Mouse (Mus musculus) ES-Bruce4 (cell line): ENCODE results near the gene Med21. TPM values are rescaled to one million over a fixed set of nuclear protein-coding genes. Genes with fewer than 3 reads are reported as not detected.

Source experiments
- H3K27ac ChIP-seq: 2 replicates; pipeline ENCODE4 v1.5.1; 2012; ENCODE audit warnings: low read length, inconsistent platforms; ENCODE audit not compliant: insufficient read depth
- H3K27me3 ChIP-seq: 2 replicates; pipeline ENCODE4 v1.6.1; 2012; ENCODE audit warnings: mild to moderate bottlenecking, low read length, inconsistent platforms; ENCODE audit not compliant: control insufficient read depth, poor library complexity, insufficient read depth, severe bottlenecking
- H3K36me3 ChIP-seq: 2 replicates; pipeline ENCODE4 v1.6.1; 2012; ENCODE audit warnings: inconsistent platforms, mild to moderate bottlenecking, low read length, moderate library complexity; ENCODE audit not compliant: control insufficient read depth, poor library complexity, insufficient read depth, severe bottlenecking
- H3K4me1 ChIP-seq: one replicate; pipeline ENCODE4 v1.8.1; 2011; ENCODE audit warnings: low read length; ENCODE audit not compliant: control insufficient read depth, insufficient read depth
- H3K4me3 ChIP-seq: 2 replicates; pipeline ENCODE4 v1.5.1; 2011; ENCODE audit warnings: low read depth, mild to moderate bottlenecking, low read length
- H3K9ac ChIP-seq: 2 replicates; pipeline ENCODE4 v1.6.1; 2012; ENCODE audit warnings: low read depth, mild to moderate bottlenecking, inconsistent platforms; ENCODE audit not compliant: poor library complexity, severe bottlenecking
- H3K9me3 ChIP-seq: replicated peaks from 2 replicates; pipeline ENCODE4 v1.6.1; 2012; ENCODE audit warnings: mild to moderate bottlenecking, low read length, inconsistent platforms; ENCODE audit not compliant: control insufficient read depth, poor library complexity, insufficient read depth, severe bottlenecking
- CTCF ChIP-seq: IDR thresholded peaks from one replicate; pipeline ENCODE4 v1.8.1; 2011; ENCODE audit warnings: low read depth, low read length
- EP300 ChIP-seq: IDR thresholded peaks from 2 replicates; pipeline ENCODE4 v1.6.1; 2011; ENCODE audit warnings: low read depth, low read length; ENCODE audit not compliant: insufficient read depth
- POLR2A ChIP-seq: IDR thresholded peaks from one replicate; pipeline ENCODE4 v1.8.1; 2011; ENCODE audit warnings: low read length; ENCODE audit not compliant: insufficient read depth
- polyA plus RNA-seq: library from polyadenylated mRNA; stranded (reverse); fragments of >200 nt; gene quantifications from 2 replicates; pipeline ENCODE4 v1.2.4, GENCODE M21; 2011; ENCODE audit warnings: low read depth; ENCODE audit not compliant: missing spikeins, insufficient read depth, insufficient read length

Med21 gene
- polyA plus RNA-seq, 1 experiment, result 92.1 TPM

DNA sequence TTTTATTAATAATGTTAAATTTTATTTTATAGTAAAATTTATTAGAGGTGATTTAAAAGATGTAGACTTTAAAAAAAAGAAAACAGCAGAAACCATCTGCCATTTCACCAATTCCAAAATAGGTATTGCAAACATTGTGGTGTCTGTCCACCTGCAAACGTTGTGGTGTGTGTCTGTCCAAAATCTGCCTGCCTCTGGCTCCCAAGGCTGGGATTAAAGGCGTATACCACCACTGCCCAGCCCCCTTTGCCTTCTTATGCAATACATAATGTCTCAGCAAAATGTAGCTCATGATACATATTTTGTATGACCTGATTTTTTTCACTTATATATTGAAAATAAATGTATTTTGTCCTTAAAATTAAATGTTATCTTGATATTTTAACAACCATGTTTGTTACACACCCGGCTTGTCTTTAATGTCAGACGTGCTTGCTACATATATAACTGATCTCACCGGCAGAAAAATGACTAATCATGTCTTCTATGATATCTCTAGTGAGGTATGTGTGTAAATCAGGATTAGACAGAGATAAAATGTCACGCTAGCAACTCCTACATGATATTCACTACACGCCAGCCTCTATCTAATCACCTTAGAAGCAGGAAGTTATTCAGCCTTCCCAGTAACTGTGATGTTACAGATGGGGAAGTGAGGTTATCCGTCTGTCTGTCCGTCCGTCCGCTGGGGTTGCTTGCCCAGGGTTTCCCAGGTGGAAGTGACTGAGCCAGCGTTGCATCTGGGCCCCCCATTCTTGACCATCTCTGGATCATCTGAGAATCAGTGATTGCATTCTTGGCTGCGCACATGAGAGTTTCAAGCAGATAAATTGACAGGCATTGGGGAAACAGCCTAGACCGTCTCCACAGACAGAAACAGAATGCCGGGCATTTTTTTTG is 28.9 kb downstream of the Med21 start:
- Histone ChIP-seq H3K27me3 (no peaks in the 10 kb centered on the region), H3K27ac (no peak overlapping the region), H3K9me3 (no peaks in the 10 kb centered on the region), H3K9ac (no peak overlapping the region), H3K36me3 (no peaks in the 10 kb centered on the region), H3K4me3 (no peak overlapping the region), H3K4me1 (no peaks in the 10 kb centered on the region)
- TF ChIP-seq EP300 (no peak), CTCF (no peak), POLR2A (no peak)

DNA sequence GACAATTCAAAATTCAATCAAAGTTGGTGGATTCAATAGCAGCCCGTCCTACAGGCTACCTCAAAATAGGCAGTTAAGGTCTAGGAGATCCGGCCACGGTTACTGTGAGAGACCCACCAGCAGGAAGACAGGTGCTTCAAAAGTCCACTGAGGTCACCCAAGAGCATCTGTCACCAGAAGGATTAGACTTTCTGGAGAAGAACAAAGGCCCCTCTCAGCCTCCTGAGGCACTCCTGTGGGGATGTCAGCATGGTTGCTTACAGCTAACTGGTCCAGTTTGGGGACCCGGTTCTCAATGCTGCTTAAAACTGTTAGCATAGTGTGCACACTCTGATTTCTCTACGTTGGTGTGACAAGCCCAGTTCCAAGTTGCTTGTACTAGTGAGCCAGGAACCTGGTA is 29.8 kb downstream of the Med21 start:
- Histone ChIP-seq H3K36me3 (no peaks in the 10 kb centered on the region), H3K9me3 (no peaks in the 10 kb centered on the region), H3K27ac (no peak overlapping the region), H3K4me3 (no peak overlapping the region), H3K4me1 (no peaks in the 10 kb centered on the region), H3K27me3 (no peaks in the 10 kb centered on the region), H3K9ac (no peak overlapping the region)
- TF ChIP-seq CTCF (no peak), POLR2A (no peak), EP300 (no peak)

DNA sequence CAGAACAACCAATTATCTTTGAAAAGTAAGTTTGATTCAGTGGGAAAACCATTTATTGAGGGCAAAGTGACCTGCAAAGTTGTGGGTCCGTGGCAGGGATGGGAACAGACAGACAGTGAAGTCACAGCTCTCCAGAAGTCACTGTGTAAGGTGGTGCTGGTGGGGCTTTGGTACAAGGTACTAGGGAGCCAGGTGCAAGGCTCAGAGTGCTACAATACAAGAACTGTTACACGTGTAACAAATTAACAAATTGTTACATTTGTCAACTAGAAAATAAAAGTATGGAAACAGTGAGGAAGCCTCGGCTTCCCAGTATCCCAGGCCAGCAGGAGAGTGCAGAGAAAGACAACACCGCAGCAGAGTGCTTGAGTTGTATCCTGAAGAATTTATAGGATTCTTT is 31.3 kb downstream of the Med21 start:
- Histone ChIP-seq H3K9me3 (no peaks in the 10 kb centered on the region), H3K36me3 (no peaks in the 10 kb centered on the region), H3K27me3 (no peaks in the 10 kb centered on the region), H3K4me1 (no peaks in the 10 kb centered on the region), H3K27ac (no peak overlapping the region), H3K9ac (no peak overlapping the region), H3K4me3 (no peak overlapping the region)
- TF ChIP-seq CTCF (no peak), POLR2A (no peak), EP300 (no peak)

DNA sequence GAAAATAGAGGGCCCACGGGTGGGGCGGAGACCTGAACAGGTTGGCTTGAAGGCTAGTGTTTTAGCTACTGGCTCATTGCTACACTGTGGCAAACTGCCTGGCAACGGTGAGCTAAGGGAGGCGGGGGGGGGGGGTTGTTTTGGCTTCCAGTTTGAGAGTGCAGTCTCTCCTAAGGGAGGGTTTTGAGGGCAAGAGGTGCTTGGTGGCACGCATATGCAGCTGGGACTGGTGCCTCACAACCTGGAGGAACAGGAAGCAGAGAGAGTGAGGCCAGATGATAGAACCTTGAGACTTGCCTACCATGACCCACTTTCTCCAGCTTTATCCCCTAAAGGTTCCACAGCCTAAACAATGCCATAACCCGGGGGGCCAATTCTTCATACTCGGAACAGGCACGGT is 32.1 kb downstream of the Med21 start:
- TF ChIP-seq EP300 (no peak), CTCF (no peak), POLR2A (no peak)
- no peaks in the 10 kb centered on the region for H3K27me3 ChIP-seq
- H3K4me3 ChIP-seq, result no peak overlapping the region
- no peak overlapping the region for H3K27ac ChIP-seq
- H3K9ac ChIP-seq, result no peak overlapping the region
- no peaks in the 10 kb centered on the region for H3K4me1 ChIP-seq
- no peaks in the 10 kb centered on the region for H3K9me3 ChIP-seq
- H3K36me3 ChIP-seq, result no peaks in the 10 kb centered on the region

GRCm38 (mm10) chr6:146674881-146675536 is 32.7 kb downstream of the Med21 start:
- Histone ChIP-seq H3K27ac (no peak overlapping the region), H3K27me3 (no peaks in the 10 kb centered on the region), H3K4me1 (no peaks in the 10 kb centered on the region), H3K36me3 (no peaks in the 10 kb centered on the region), H3K9ac (no peak overlapping the region), H3K9me3 (no peaks in the 10 kb centered on the region; the same call in 1 of the 2 replicates), H3K4me3 (no peak overlapping the region)
- no peak for TF ChIP-seq POLR2A
- no peak for TF ChIP-seq CTCF
- no peak for TF ChIP-seq EP300

DNA sequence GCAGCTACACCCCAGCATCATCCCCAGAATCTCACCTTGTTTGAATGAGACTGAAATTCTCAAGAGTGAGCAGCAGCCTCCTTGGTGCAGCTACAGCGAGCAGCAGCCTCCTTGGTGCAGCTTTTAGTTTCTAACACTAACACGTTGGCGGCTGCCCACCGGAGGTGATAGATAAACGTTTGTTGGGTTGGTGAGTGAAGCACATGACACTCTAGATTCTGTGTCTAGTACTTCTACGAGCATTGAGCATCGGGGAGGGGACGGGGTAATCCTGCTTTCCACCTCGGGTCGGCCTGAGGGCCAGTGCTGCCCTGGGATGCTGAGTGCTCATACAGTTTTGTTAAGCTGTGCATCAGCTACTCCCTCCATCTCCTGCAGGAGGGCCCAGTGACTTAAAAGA is 34.6 kb downstream of the Med21 start:
- TF ChIP-seq POLR2A (no peak), EP300 (no peak), CTCF (no peak)
- Histone ChIP-seq H3K4me1 (no peaks in the 10 kb centered on the region), H3K4me3 (no peak overlapping the region), H3K36me3 (no peaks in the 10 kb centered on the region), H3K9me3 (peaks cover 6% of the 10 kb centered on the region), H3K27me3 (no peaks in the 10 kb centered on the region), H3K27ac (no peak overlapping the region), H3K9ac (no peak overlapping the region)
